Comparison of ENCODE assay signal across 10 mouse cellular contexts in the genomic region with DNA sequence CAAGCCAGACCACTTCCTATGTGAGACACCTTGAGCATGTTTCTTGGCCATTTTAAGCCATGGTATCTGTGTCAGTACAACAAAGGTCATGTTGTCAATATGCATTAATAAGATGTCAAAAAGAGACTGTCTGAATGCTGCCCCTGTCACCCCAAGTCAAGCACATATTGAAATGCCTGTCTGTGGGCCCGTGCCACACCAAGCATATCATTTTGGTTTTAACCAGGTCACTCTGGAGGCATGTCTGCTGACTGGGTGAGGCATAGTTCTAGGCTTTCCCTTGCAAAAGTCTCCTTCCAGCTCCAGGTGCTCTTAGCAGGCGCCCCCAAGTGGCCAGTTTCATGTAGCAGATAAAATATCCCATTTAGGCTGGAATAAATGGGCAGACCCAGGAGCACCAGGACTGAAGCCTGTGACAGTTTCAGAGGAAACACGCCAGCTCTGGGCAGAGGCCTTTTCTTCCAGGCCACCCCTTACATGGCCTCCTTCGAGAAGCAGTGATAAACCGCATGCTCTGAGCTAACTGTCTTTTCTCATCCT. TPM values are rescaled to one million over a fixed set of nuclear protein-coding genes. Genes with fewer than 3 reads are reported as not detected.
A peak's percentile ranks its signal among the peaks of the same experiment; 100 is the strongest.
DNase-seq lines count a peak whose midpoint lies in the region; ATAC-seq and TF ChIP-seq lines count a peak whose summit lies in the region.
"Had no signal": no experiment of that assay in that cellular context is flagged by ENCODE, and none has a peak within 500 bp of the region (broad histone marks: within the 10 kb centered on the region; RNA-seq: fewer than 3 reads in every experiment).

No protein-coding gene starts in this region.

- POLR2A ChIA-PET in Patski (lab: Charles Lee), result interaction anchor here (0.5 kb wide), 1 partner anchor 81 kb away, joined by 4 read pairs; no protein-coding TSS in a partner anchor

- TF ChIP-seq CTCF in Patski (IDR thresholded peaks at IDR 0.05), result peak; percentile 59

- H3K27me3 ChIP-seq in hindbrain, embryonic 10.5 days (ENCODE audit: insufficient read depth, poor library complexity, severe bottlenecking), result peaks cover 32% of the 10 kb centered on the region
- H3K27me3 ChIP-seq in hindbrain, embryonic 13.5 days, result peaks cover 7% of the 10 kb centered on the region; the same call in 1 of the 2 replicates
- H3K27me3 ChIP-seq in Patski, result peaks cover 8% of the 10 kb centered on the region
- no peaks in the 10 kb centered on the region for H3K27me3 ChIP-seq in embryonic facial prominence, embryonic 11.5 days (ENCODE audit: control insufficient read depth, insufficient read depth, low read length)
- H3K27me3 ChIP-seq in limb, embryonic 10.5 days (ENCODE audit: low read depth, poor library complexity, severe bottlenecking), result peaks cover 55% of the 10 kb centered on the region

- H3K9me3 ChIP-seq in hindbrain, embryonic 10.5 days, result no peaks in the 10 kb centered on the region
- no peaks in the 10 kb centered on the region for H3K9me3 ChIP-seq in hindbrain, embryonic 13.5 days
- no peaks in the 10 kb centered on the region for H3K9me3 ChIP-seq in embryonic facial prominence, embryonic 11.5 days (replicated peaks; ENCODE audit: control insufficient read depth, low read length)
- no peaks in the 10 kb centered on the region for H3K9me3 ChIP-seq in limb, embryonic 10.5 days (replicated peaks)
- H3K9me3 ChIP-seq: neural tube, embryonic 13.5 days had no signal

- H3K4me1 ChIP-seq in hindbrain, embryonic 10.5 days (replicated peaks), result 0 out of 2 replicates have a peak, but pooled peaks cover 6% of the 10 kb centered on the region
- no peaks in the 10 kb centered on the region for H3K4me1 ChIP-seq in hindbrain, embryonic 13.5 days (replicated peaks)
- no peaks in the 10 kb centered on the region for H3K4me1 ChIP-seq in embryonic facial prominence, embryonic 11.5 days (ENCODE audit: control insufficient read depth, insufficient read depth, low read length)
- peaks cover 8% of the 10 kb centered on the region for H3K4me1 ChIP-seq in limb, embryonic 10.5 days
- H3K4me1 ChIP-seq: neural tube, embryonic 13.5 days had no signal

- peak; percentile 53 for DNase-seq in hindbrain, embryonic 10.5 days (ENCODE audit: low spot score)
- DNase-seq in Patski (ENCODE audit: low read depth, low spot score), result no peak
- DNase-seq in embryonic facial prominence, embryonic 11.5 days (ENCODE audit: low spot score), result peak; percentile 76
- DNase-seq in kidney, adult 9 months, result peak; percentile 55
- peak; percentile 76 for DNase-seq in limb, embryonic 10.5 days (ENCODE audit: low spot score)
- DNase-seq in right cerebral cortex, adult 18-20 months, result peak; percentile 53

- ATAC-seq in hindbrain, embryonic 13.5 days (ENCODE audit: low FRiP score), result no peak; the same call in 1 of the 2 replicates
- no peak for ATAC-seq in Patski
- no peak for ATAC-seq in embryonic facial prominence, embryonic 11.5 days (replicated peaks; ENCODE audit: insufficient number of reproducible peaks, low FRiP score, low TSS enrichment, low read depth)
- ATAC-seq in granulocyte monocyte progenitor cell, adult 5-6 weeks (replicated peaks; ENCODE audit: poor library complexity, severe bottlenecking), result no peak

- in situ Hi-C loops in Patski (cut with MboI; ENCODE audit: low pct_unique_long_range_greater_than_20kb), result loop anchor here (5.0 kb wide), 1 partner anchor 242 kb away; no protein-coding TSS in a partner anchor

- H3K9ac ChIP-seq in hindbrain, embryonic 13.5 days, result no peak overlapping the region
- no peak overlapping the region for H3K9ac ChIP-seq in embryonic facial prominence, embryonic 11.5 days (replicated peaks; ENCODE audit: low read length)
- H3K9ac ChIP-seq: neural tube, embryonic 13.5 days had no signal

- H3K4me3 ChIP-seq in hindbrain, embryonic 10.5 days, result no peak overlapping the region
- H3K4me3 ChIP-seq in hindbrain, embryonic 13.5 days, result no peak overlapping the region
- H3K4me3 ChIP-seq in embryonic facial prominence, embryonic 11.5 days (ENCODE audit: low read depth, low read length), result no peak overlapping the region
- no peak overlapping the region for H3K4me3 ChIP-seq in limb, embryonic 10.5 days
- H3K4me3 ChIP-seq: neural tube, embryonic 13.5 days had no signal

- H3K36me3 ChIP-seq in hindbrain, embryonic 10.5 days, result no peaks in the 10 kb centered on the region
- H3K36me3 ChIP-seq in hindbrain, embryonic 13.5 days, result no peaks in the 10 kb centered on the region
- no peaks in the 10 kb centered on the region for H3K36me3 ChIP-seq in embryonic facial prominence, embryonic 11.5 days (replicated peaks; ENCODE audit: control insufficient read depth, insufficient read depth, low read depth, low read length)
- H3K36me3 ChIP-seq in limb, embryonic 10.5 days, result no peaks in the 10 kb centered on the region
- H3K36me3 ChIP-seq: neural tube, embryonic 13.5 days had no signal

- H3K4me2 ChIP-seq in hindbrain, embryonic 13.5 days, result no peak overlapping the region
- no peak overlapping the region for H3K4me2 ChIP-seq in embryonic facial prominence, embryonic 11.5 days (ENCODE audit: low read depth, low read length)
- H3K4me2 ChIP-seq: neural tube, embryonic 13.5 days had no signal

- no peak overlapping the region for H3K27ac ChIP-seq in hindbrain, embryonic 10.5 days
- no peak overlapping the region for H3K27ac ChIP-seq in hindbrain, embryonic 13.5 days
- H3K27ac ChIP-seq in embryonic facial prominence, embryonic 11.5 days (replicated peaks; ENCODE audit: low read depth, low read length), result no peak overlapping the region
- no peak overlapping the region for H3K27ac ChIP-seq in limb, embryonic 10.5 days
- H3K27ac ChIP-seq: neural tube, embryonic 13.5 days had no signal

- WGBS in hindbrain, embryonic 10.5 days, result 48% methylated on average over 5 of the region's 5 CpGs
- 39% methylated on average over 5 of the region's 5 CpGs for WGBS in hindbrain, embryonic 13.5 days
- 40% methylated on average over 5 of the region's 5 CpGs for WGBS in embryonic facial prominence, embryonic 11.5 days
- 46% methylated on average over 5 of the region's 5 CpGs for WGBS in limb, embryonic 10.5 days

- CTCF ChIA-PET in Patski (lab: Charles Lee), result no interaction called here

RNA-seq across cellular contexts. Expression of gene Gdf2, which starts 7.0 kb away (rescaled TPM):
- not detected in 2 replicates for polyA plus RNA-seq in hindbrain, embryonic 10.5 days (2016; fragmentation: Nextera tagmentation; extraction: Ambion mirVana)
- polyA plus RNA-seq in hindbrain, embryonic 13.5 days (2015; fragmentation: Nextera tagmentation; extraction: Ambion mirVana), result not detected in 2 replicates
- polyA plus RNA-seq in Patski (2021), result not detected
- not detected in 2 replicates for polyA plus RNA-seq in embryonic facial prominence, embryonic 11.5 days (2014; fragmentation: Nextera tagmentation; extraction: Ambion mirVana)
- 0.09 TPM in 1 of 2 replicates, not detected in the other for polyA plus RNA-seq in limb, embryonic 10.5 days (2016; fragmentation: Nextera tagmentation; extraction: Ambion mirVana)
- total RNA-seq in granulocyte monocyte progenitor cell, adult 5-6 weeks (2014; fragmentation: Nextera tagmentation), result not detected in 2 replicates
- total RNA-seq in granulocyte monocyte progenitor cell, adult 5-6 weeks (2017), result not detected in 2 replicates
- polyA plus RNA-seq: neural tube, embryonic 13.5 days had no signal

RNA-seq across cellular contexts. Expression of gene Gdf10, which starts 10.5 kb away (rescaled TPM):
- polyA plus RNA-seq in hindbrain, embryonic 10.5 days (2016; fragmentation: Nextera tagmentation; extraction: Ambion mirVana), result 3.8 and 5.6 TPM in 2 replicates
- polyA plus RNA-seq in hindbrain, embryonic 13.5 days (2015; fragmentation: Nextera tagmentation; extraction: Ambion mirVana), result 5.2 and 5.6 TPM in 2 replicates
- polyA plus RNA-seq in Patski (2021), result not detected
- polyA plus RNA-seq in embryonic facial prominence, embryonic 11.5 days (2014; fragmentation: Nextera tagmentation; extraction: Ambion mirVana), result 3.6 and 3.9 TPM in 2 replicates
- polyA plus RNA-seq in limb, embryonic 10.5 days (2016; fragmentation: Nextera tagmentation; extraction: Ambion mirVana), result 1.1 and 2.8 TPM in 2 replicates
- not detected in 2 replicates for total RNA-seq in granulocyte monocyte progenitor cell, adult 5-6 weeks (2014; fragmentation: Nextera tagmentation)
- not detected in 2 replicates for total RNA-seq in granulocyte monocyte progenitor cell, adult 5-6 weeks (2017)

RNA-seq across cellular contexts. Expression of gene Rbp3, which starts 20.0 kb away (rescaled TPM):
- polyA plus RNA-seq in hindbrain, embryonic 10.5 days (2016; fragmentation: Nextera tagmentation; extraction: Ambion mirVana), result not detected in 2 replicates
- not detected in 2 replicates for polyA plus RNA-seq in hindbrain, embryonic 13.5 days (2015; fragmentation: Nextera tagmentation; extraction: Ambion mirVana)
- not detected for polyA plus RNA-seq in Patski (2021)
- polyA plus RNA-seq in embryonic facial prominence, embryonic 11.5 days (2014; fragmentation: Nextera tagmentation; extraction: Ambion mirVana), result not detected in 2 replicates
- polyA plus RNA-seq in limb, embryonic 10.5 days (2016; fragmentation: Nextera tagmentation; extraction: Ambion mirVana), result not detected in 2 replicates
- total RNA-seq in granulocyte monocyte progenitor cell, adult 5-6 weeks (2014; fragmentation: Nextera tagmentation), result not detected in 2 replicates
- total RNA-seq in granulocyte monocyte progenitor cell, adult 5-6 weeks (2017), result not detected in 2 replicates
- polyA plus RNA-seq: neural tube, embryonic 13.5 days had no signal

RNA-seq across cellular contexts. Expression of gene Zfp488, which starts 44.7 kb away (rescaled TPM):
- 0.16 and 0.45 TPM in 2 replicates for polyA plus RNA-seq in hindbrain, embryonic 10.5 days (2016; fragmentation: Nextera tagmentation; extraction: Ambion mirVana)
- polyA plus RNA-seq in hindbrain, embryonic 13.5 days (2015; fragmentation: Nextera tagmentation; extraction: Ambion mirVana), result 0.32 and 0.41 TPM in 2 replicates
- polyA plus RNA-seq in Patski (2021), result 0.01 TPM
- 0.43 and 0.56 TPM in 2 replicates for polyA plus RNA-seq in embryonic facial prominence, embryonic 11.5 days (2014; fragmentation: Nextera tagmentation; extraction: Ambion mirVana)
- 0.04 and 0.08 TPM in 2 replicates for polyA plus RNA-seq in limb, embryonic 10.5 days (2016; fragmentation: Nextera tagmentation; extraction: Ambion mirVana)
- total RNA-seq in granulocyte monocyte progenitor cell, adult 5-6 weeks (2014; fragmentation: Nextera tagmentation), result not detected in 2 replicates
- total RNA-seq in granulocyte monocyte progenitor cell, adult 5-6 weeks (2017), result not detected in 2 replicates
- polyA plus RNA-seq: heart, embryonic 16.5 days had no signal
